11 mouse cellular contexts compared by ENCODE assay signal in the genomic region with DNA sequence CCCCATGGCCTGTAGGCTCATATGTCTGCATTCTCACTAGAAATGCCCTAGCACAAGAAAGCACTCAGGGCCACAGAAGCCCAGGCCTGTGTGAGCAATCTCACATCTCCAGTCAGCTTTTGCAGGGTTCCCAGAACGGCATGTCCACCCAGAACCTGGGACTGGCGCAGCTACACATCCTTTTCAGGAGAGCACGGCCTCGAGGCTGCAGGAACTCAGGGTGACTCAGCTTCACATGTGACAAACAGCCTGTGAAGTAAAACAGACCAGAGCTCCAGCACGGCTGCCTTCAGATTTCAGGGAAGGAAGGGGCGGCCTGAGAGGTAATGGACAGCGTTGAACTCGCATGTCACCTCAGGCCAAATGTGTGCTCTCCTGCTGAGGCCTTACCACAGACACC. TPM values are rescaled to one million over a fixed set of nuclear protein-coding genes. Genes with fewer than 3 reads are reported as not detected.
DNase-seq lines count a peak whose midpoint lies in the region; ATAC-seq and TF ChIP-seq lines count a peak whose summit lies in the region.
"Had no signal": no experiment of that assay in that cellular context is flagged by ENCODE, and none has a peak within 500 bp of the region (broad histone marks: within the 10 kb centered on the region; RNA-seq: fewer than 3 reads in every experiment).

No protein-coding gene starts in this region.

- no peaks in the 10 kb centered on the region for H3K9me3 ChIP-seq in midbrain, postnatal 0 days (ENCODE audit: low read length)
- H3K9me3 ChIP-seq: neural tube, embryonic 12.5 days had no signal

- DNase-seq in heart, adult 11 months, result peak; percentile 96
- DNase-seq in heart, postnatal 25 days (ENCODE audit: low spot score), result no peak
- DNase-seq in MN1 (ENCODE audit: low spot score), result peak; percentile 70
- DNase-seq in embryo, embryonic 11 days, result peak; percentile 38
- DNase-seq in heart, postnatal 4 days, result peak; percentile 25
- no peak for DNase-seq in midbrain, postnatal 0 days (ENCODE audit: low spot score)
- no peak for DNase-seq in spleen, postnatal 36 days (ENCODE audit: low spot score in 2 of 2)
- no peak for DNase-seq in thymus, postnatal 0 days (ENCODE audit: low spot score)
- DNase-seq: thymus, postnatal 4 days had no signal

- H3K9ac ChIP-seq in midbrain, postnatal 0 days (replicated peaks; ENCODE audit: low read length, poor library complexity, severe bottlenecking), result no peak overlapping the region
- H3K9ac ChIP-seq: neural tube, embryonic 12.5 days had no signal

- 75% methylated on average over 8 of the region's 8 CpGs for WGBS in midbrain, postnatal 0 days

- H3K36me3 ChIP-seq in midbrain, postnatal 0 days (ENCODE audit: insufficient read depth, low read length), result no peaks in the 10 kb centered on the region
- H3K36me3 ChIP-seq: neural tube, embryonic 12.5 days had no signal

- no peak for TF ChIP-seq CTCF in midbrain, postnatal 0 days (IDR thresholded peaks at IDR 0.05)

- H3K27me3 ChIP-seq in midbrain, postnatal 0 days (ENCODE audit: insufficient read depth, low read length), result no peaks in the 10 kb centered on the region
- H3K27me3 ChIP-seq: neural tube, embryonic 12.5 days had no signal

- no peak overlapping the region for H3K4me3 ChIP-seq in midbrain, postnatal 0 days (ENCODE audit: low read depth, low read length)
- H3K4me3 ChIP-seq: erythroblast, embryonic 14.5 days; neural tube, embryonic 12.5 days had no signal

- H3K27ac ChIP-seq in midbrain, postnatal 0 days (ENCODE audit: low read depth, low read length), result no peak overlapping the region
- H3K27ac ChIP-seq: neural tube, embryonic 12.5 days had no signal

- intact Hi-C loops in heart, postnatal 25 days (cut with DNase I), result loop anchor here (2.0 kb wide), 1 partner anchor 27 kb away; no protein-coding TSS in a partner anchor

- H3K4me2 ChIP-seq in midbrain, postnatal 0 days (ENCODE audit: low read depth, low read length, poor library complexity, severe bottlenecking), result no peak overlapping the region
- H3K4me2 ChIP-seq: neural tube, embryonic 12.5 days had no signal

- no peaks in the 10 kb centered on the region for H3K4me1 ChIP-seq in midbrain, postnatal 0 days (ENCODE audit: insufficient read depth, low read length)

- ATAC-seq in midbrain, postnatal 0 days (ENCODE audit: low FRiP score), result no peak

RNA-seq across cellular contexts. Expression of gene Jun, which starts 29.6 kb away (rescaled TPM):
- 10 to 100 TPM; 41.1 to 58.1 TPM for total RNA-seq in heart, postnatal 25 days (2021)
- 10 to 100 TPM; 61.6 to 69.6 TPM for total RNA-seq in heart, postnatal 4 days (2021)
- 60.2 and 62.7 TPM in 2 replicates for total RNA-seq in midbrain, postnatal 0 days (2014; rRNA removed)
- 37.9 and 40.5 TPM in 2 replicates for polyA plus RNA-seq in midbrain, postnatal 0 days (2015; fragmentation: Nextera tagmentation; extraction: Ambion mirVana)
- 10.3 and 11.3 TPM in 2 replicates for polyA plus RNA-seq in thymus, postnatal 0 days (2015; fragmentation: Nextera tagmentation; extraction: Ambion mirVana)

Comparison
In these comparisons a context has a peak if more than half of its experiments do, and no peak if none do; other contexts are left out.
1. DNase-seq: peak in heart, adult 11 months (single experiment), MN1 (single experiment), embryo, embryonic 11 days (single experiment) and heart, postnatal 4 days (single experiment); none in heart, postnatal 25 days (single experiment), midbrain, postnatal 0 days (single experiment), spleen, postnatal 36 days (0 of 2) and thymus, postnatal 0 days (single experiment).